9 mouse cellular contexts compared by ENCODE assay signal in genomic region chr9:108577025-108577424, GRCm38 (mm10). TPM values are rescaled to one million over a fixed set of nuclear protein-coding genes. Genes with fewer than 3 reads are reported as not detected.
DNase-seq lines count a peak whose midpoint lies in the region; ATAC-seq lines count a peak whose summit lies in the region.
"Had no signal": no experiment of that assay in that cellular context is flagged by ENCODE, and none has a peak within 500 bp of the region (broad histone marks: within the 10 kb centered on the region; RNA-seq: fewer than 3 reads in every experiment).

No protein-coding gene starts in this region.

- H3K4me3 ChIP-seq in lung, embryonic 15.5 days: peak overlapping the region; percentile 81
- peak overlapping the region; percentile 91 for H3K4me3 ChIP-seq in forebrain, embryonic 16.5 days (replicated peaks; ENCODE audit: low read length)
- peak overlapping the region; percentile 81 for H3K4me3 ChIP-seq in limb, embryonic 13.5 days
- peak overlapping the region; percentile 77 for H3K4me3 ChIP-seq in stomach, embryonic 15.5 days (replicated peaks)

- no peak overlapping the region for H3K27ac ChIP-seq in lung, embryonic 15.5 days
- no peak overlapping the region for H3K27ac ChIP-seq in forebrain, embryonic 16.5 days (ENCODE audit: low read length)
- 0 out of 2 replicates have a peak overlapping the region, but pooled peaks have one; percentile 22 for H3K27ac ChIP-seq in limb, embryonic 13.5 days
- H3K27ac ChIP-seq in stomach, embryonic 15.5 days: no peak overlapping the region

- H3K36me3 ChIP-seq in lung, embryonic 15.5 days: peaks cover 43% of the 10 kb centered on the region
- H3K36me3 ChIP-seq in forebrain, embryonic 16.5 days (ENCODE audit: control insufficient read depth, insufficient read depth): peaks cover 24% of the 10 kb centered on the region
- H3K36me3 ChIP-seq in limb, embryonic 13.5 days: peaks cover 51% of the 10 kb centered on the region
- H3K36me3 ChIP-seq in stomach, embryonic 15.5 days: peaks cover 28% of the 10 kb centered on the region

- ATAC-seq in lung, embryonic 15.5 days (ENCODE audit: borderline replicate concordance, extremely low read depth, low FRiP score, low TSS enrichment): no peak
- no peak for ATAC-seq in forebrain, embryonic 16.5 days
- ATAC-seq in limb, embryonic 13.5 days (ENCODE audit: low FRiP score, low read depth): no peak
- ATAC-seq in stomach, embryonic 15.5 days (ENCODE audit: insufficient read depth, low FRiP score, low read depth): no peak
- ATAC-seq in megakaryocyte-erythroid progenitor cell, adult 5-6 weeks (replicated peaks; ENCODE audit: low FRiP score, low TSS enrichment, poor library complexity, severe bottlenecking): no peak

- peak overlapping the region; percentile 84 for H3K4me2 ChIP-seq in lung, embryonic 15.5 days
- peak overlapping the region; percentile 61 for H3K4me2 ChIP-seq in forebrain, embryonic 16.5 days (ENCODE audit: low read length)
- peak overlapping the region; percentile 92 for H3K4me2 ChIP-seq in limb, embryonic 13.5 days (replicated peaks)
- peak overlapping the region; percentile 80 for H3K4me2 ChIP-seq in stomach, embryonic 15.5 days

- no peak for DNase-seq in lung, adult 18-20 months
- no peak for DNase-seq in gastrocnemius, postnatal 14 days
- DNase-seq: kidney, postnatal 14 days; lung, postnatal 10 days had no signal

- intact Hi-C loops in gastrocnemius, postnatal 14 days (cut with DNase I; ENCODE audit: low total_unique reads): no loop called here

- 40% methylated on average over 6 of the region's 6 CpGs for WGBS in lung, embryonic 15.5 days
- 41% methylated on average over 6 of the region's 6 CpGs for WGBS in forebrain, embryonic 16.5 days
- WGBS in limb, embryonic 13.5 days: 57% methylated on average over 6 of the region's 6 CpGs
- 31% methylated on average over 6 of the region's 6 CpGs for WGBS in stomach, embryonic 15.5 days

- peaks cover 33% of the 10 kb centered on the region for H3K4me1 ChIP-seq in lung, embryonic 15.5 days
- peaks cover 40% of the 10 kb centered on the region for H3K4me1 ChIP-seq in forebrain, embryonic 16.5 days (replicated peaks; ENCODE audit: control insufficient read depth, insufficient read depth, low read length)
- peaks cover 48% of the 10 kb centered on the region for H3K4me1 ChIP-seq in limb, embryonic 13.5 days
- peaks cover 26% of the 10 kb centered on the region for H3K4me1 ChIP-seq in stomach, embryonic 15.5 days

- no peaks in the 10 kb centered on the region for H3K9me3 ChIP-seq in lung, embryonic 15.5 days
- H3K9me3 ChIP-seq in forebrain, embryonic 16.5 days (ENCODE audit: control insufficient read depth, low read length): no peaks in the 10 kb centered on the region
- no peaks in the 10 kb centered on the region for H3K9me3 ChIP-seq in limb, embryonic 13.5 days
- H3K9me3 ChIP-seq in stomach, embryonic 15.5 days: no peaks in the 10 kb centered on the region

- no peaks in the 10 kb centered on the region for H3K27me3 ChIP-seq in lung, embryonic 15.5 days
- H3K27me3 ChIP-seq in forebrain, embryonic 16.5 days (replicated peaks; ENCODE audit: control insufficient read depth, insufficient read depth, low read length): no peaks in the 10 kb centered on the region
- H3K27me3 ChIP-seq in limb, embryonic 13.5 days: no peaks in the 10 kb centered on the region
- H3K27me3 ChIP-seq in stomach, embryonic 15.5 days (replicated peaks): no peaks in the 10 kb centered on the region

- peak overlapping the region; percentile 86; the same call in 1 of the 2 replicates for H3K9ac ChIP-seq in lung, embryonic 15.5 days
- peak overlapping the region; percentile 15; the same call in 1 of the 2 replicates for H3K9ac ChIP-seq in forebrain, embryonic 16.5 days (replicated peaks; ENCODE audit: low read depth, low read length)
- H3K9ac ChIP-seq in limb, embryonic 13.5 days: peak overlapping the region; percentile 94
- H3K9ac ChIP-seq in stomach, embryonic 15.5 days: no peak overlapping the region

RNA-seq across cellular contexts. Expression of gene Wdr6, which starts 1.5 kb away (rescaled TPM):
- 131 and 134 TPM in 2 replicates for polyA plus RNA-seq in lung, embryonic 15.5 days (2015; fragmentation: Nextera tagmentation; extraction: Ambion mirVana)
- 209 and 267 TPM in 2 replicates for polyA plus RNA-seq in forebrain, embryonic 16.5 days (2015; fragmentation: Nextera tagmentation; extraction: Ambion mirVana)
- 167 and 168 TPM in 2 replicates for polyA plus RNA-seq in limb, embryonic 13.5 days (2015; fragmentation: Nextera tagmentation; extraction: Ambion mirVana)
- polyA plus RNA-seq in stomach, embryonic 15.5 days (2015; fragmentation: Nextera tagmentation; extraction: Ambion mirVana): 74.9 and 88.4 TPM in 2 replicates
- 10 to 100 TPM in 1 of 2 experiments, 1 to 10 TPM in 1; 6.9 to 10.4 TPM for total RNA-seq in gastrocnemius, postnatal 14 days (2021)
- total RNA-seq in megakaryocyte-erythroid progenitor cell, adult 5-6 weeks (2014; fragmentation: Nextera tagmentation): 33.2 and 34.7 TPM in 2 replicates
- total RNA-seq in megakaryocyte-erythroid progenitor cell, adult 5-6 weeks (2017): 25.8 and 26.8 TPM in 2 replicates

RNA-seq across cellular contexts. Expression of gene Dalrd3, which starts 7.3 kb away (rescaled TPM):
- polyA plus RNA-seq in lung, embryonic 15.5 days (2015; fragmentation: Nextera tagmentation; extraction: Ambion mirVana): 139 and 150 TPM in 2 replicates
- polyA plus RNA-seq in forebrain, embryonic 16.5 days (2015; fragmentation: Nextera tagmentation; extraction: Ambion mirVana): 258 and 296 TPM in 2 replicates
- polyA plus RNA-seq in limb, embryonic 13.5 days (2015; fragmentation: Nextera tagmentation; extraction: Ambion mirVana): 175 and 192 TPM in 2 replicates
- 108 and 126 TPM in 2 replicates for polyA plus RNA-seq in stomach, embryonic 15.5 days (2015; fragmentation: Nextera tagmentation; extraction: Ambion mirVana)
- total RNA-seq in gastrocnemius, postnatal 14 days (2021): 1 to 10 TPM; 7.0 to 7.9 TPM
- 119 and 182 TPM in 2 replicates for total RNA-seq in megakaryocyte-erythroid progenitor cell, adult 5-6 weeks (2014; fragmentation: Nextera tagmentation)
- 27.5 and 61.0 TPM in 2 replicates for total RNA-seq in megakaryocyte-erythroid progenitor cell, adult 5-6 weeks (2017)

RNA-seq across cellular contexts. Expression of gene Ndufaf3, which starts 9.8 kb away (rescaled TPM):
- 49.2 and 49.4 TPM in 2 replicates for polyA plus RNA-seq in lung, embryonic 15.5 days (2015; fragmentation: Nextera tagmentation; extraction: Ambion mirVana)
- polyA plus RNA-seq in forebrain, embryonic 16.5 days (2015; fragmentation: Nextera tagmentation; extraction: Ambion mirVana): 68.9 and 77.4 TPM in 2 replicates
- 41.2 and 45.6 TPM in 2 replicates for polyA plus RNA-seq in limb, embryonic 13.5 days (2015; fragmentation: Nextera tagmentation; extraction: Ambion mirVana)
- 38.0 and 38.9 TPM in 2 replicates for polyA plus RNA-seq in stomach, embryonic 15.5 days (2015; fragmentation: Nextera tagmentation; extraction: Ambion mirVana)
- total RNA-seq in gastrocnemius, postnatal 14 days (2021): 10 to 100 TPM; 30.0 to 32.9 TPM
- 21.9 and 31.1 TPM in 2 replicates for total RNA-seq in megakaryocyte-erythroid progenitor cell, adult 5-6 weeks (2014; fragmentation: Nextera tagmentation)
- total RNA-seq in megakaryocyte-erythroid progenitor cell, adult 5-6 weeks (2017): 14.1 and 28.7 TPM in 2 replicates

RNA-seq across cellular contexts. Expression of gene Impdh2, which starts 16.9 kb away (rescaled TPM):
- 178 TPM in 2 replicates for polyA plus RNA-seq in lung, embryonic 15.5 days (2015; fragmentation: Nextera tagmentation; extraction: Ambion mirVana)
- 118 and 128 TPM in 2 replicates for polyA plus RNA-seq in forebrain, embryonic 16.5 days (2015; fragmentation: Nextera tagmentation; extraction: Ambion mirVana)
- polyA plus RNA-seq in limb, embryonic 13.5 days (2015; fragmentation: Nextera tagmentation; extraction: Ambion mirVana): 188 and 190 TPM in 2 replicates
- 152 and 175 TPM in 2 replicates for polyA plus RNA-seq in stomach, embryonic 15.5 days (2015; fragmentation: Nextera tagmentation; extraction: Ambion mirVana)
- total RNA-seq in gastrocnemius, postnatal 14 days (2021): 10 to 100 TPM; 50.6 to 55.4 TPM
- total RNA-seq in megakaryocyte-erythroid progenitor cell, adult 5-6 weeks (2014; fragmentation: Nextera tagmentation): 430 and 507 TPM in 2 replicates
- 413 and 539 TPM in 2 replicates for total RNA-seq in megakaryocyte-erythroid progenitor cell, adult 5-6 weeks (2017)

RNA-seq across cellular contexts. Expression of gene P4htm, which starts 20.4 kb away (rescaled TPM):
- polyA plus RNA-seq in lung, embryonic 15.5 days (2015; fragmentation: Nextera tagmentation; extraction: Ambion mirVana): 7.7 and 7.9 TPM in 2 replicates
- 21.9 and 23.6 TPM in 2 replicates for polyA plus RNA-seq in forebrain, embryonic 16.5 days (2015; fragmentation: Nextera tagmentation; extraction: Ambion mirVana)
- 11.2 and 11.7 TPM in 2 replicates for polyA plus RNA-seq in limb, embryonic 13.5 days (2015; fragmentation: Nextera tagmentation; extraction: Ambion mirVana)
- 5.5 and 6.1 TPM in 2 replicates for polyA plus RNA-seq in stomach, embryonic 15.5 days (2015; fragmentation: Nextera tagmentation; extraction: Ambion mirVana)
- total RNA-seq in gastrocnemius, postnatal 14 days (2021): 1 to 10 TPM; 4.0 to 4.1 TPM
- 2.6 and 3.2 TPM in 2 replicates for total RNA-seq in megakaryocyte-erythroid progenitor cell, adult 5-6 weeks (2014; fragmentation: Nextera tagmentation)
- total RNA-seq in megakaryocyte-erythroid progenitor cell, adult 5-6 weeks (2017): 1.5 TPM in 1 of 2 replicates, not detected in the other
